Mouse (Mus musculus) liver, embryonic 14.5 days (tissue): ENCODE measurements around the gene Adgrf5. TPM values are rescaled to one million over a fixed set of nuclear protein-coding genes. Genes with fewer than 3 reads are reported as not detected.

Experiments
- ATAC-seq: fragments of 200-750 bp; cut with Nextera tagmentation; 2 replicates; pipeline ENCODE4 v1.8.0; 2017; ENCODE audit warnings: moderate number of reproducible peaks, mild to moderate bottlenecking, moderate library complexity; ENCODE audit not compliant: insufficient read depth
- DNase-seq, 3 experiments: peaks; one replicate each; pipeline ENCODE4 v3.0.0-alpha.2; 2012 to 2013; ENCODE audit warnings: low read depth in 3 of 3, low spot score in 3 of 3
- H3K27ac ChIP-seq: fragments of 300-500 bp; sonication (generic); 2 replicates; pipeline ENCODE4 v1.5.1; 2014; ENCODE audit warnings: moderate library complexity, mild to moderate bottlenecking, control low read depth, inconsistent platforms
- H3K27me3 ChIP-seq: fragments of 300-500 bp; sonication (generic); 2 replicates; pipeline ENCODE4 v1.6.1; 2014; ENCODE audit warnings: mild to moderate bottlenecking, low read length, moderate library complexity; ENCODE audit not compliant: control insufficient read depth, insufficient read depth
- H3K36me3 ChIP-seq: fragments of 300-500 bp; sonication (generic); replicated peaks from 2 replicates; pipeline ENCODE4 v1.6.1; 2014; ENCODE audit warnings: low read depth; ENCODE audit not compliant: control insufficient read depth, insufficient read depth
- H3K4me1 ChIP-seq, 2 experiments: fragments of 200-500 bp in 1 of 2; fragments of 300-500 bp in 1 of 2; sonication (generic) in 1 of 2; replicated peaks; 2 replicates each; pipeline ENCODE4 v1.6.1; 2012 to 2014; ENCODE audit warnings: antibody characterized with exemption in 1 of 2, inconsistent platforms in 1 of 2, low read length in 1 of 2; ENCODE audit not compliant: control insufficient read depth in 2 of 2, insufficient read depth in 2 of 2
- H3K4me2 ChIP-seq: fragments of 300-500 bp; sonication (generic); 2 replicates; pipeline ENCODE4 v1.6.1; 2014; ENCODE audit warnings: low read depth, mild to moderate bottlenecking, control low read depth, moderate library complexity
- H3K4me3 ChIP-seq, 2 experiments: fragments of 200-500 bp in 1 of 2; fragments of 300-500 bp in 1 of 2; sonication (generic) in 1 of 2; 2 replicates each; pipeline ENCODE4 v1.5.1; 2012 to 2014; ENCODE audit warnings: low read depth in 2 of 2, low read length in 2 of 2, mild to moderate bottlenecking in 2 of 2, control low read depth in 1 of 2, inconsistent platforms in 1 of 2, moderate library complexity in 1 of 2; ENCODE audit not compliant: insufficient read depth in 1 of 2
- H3K9ac ChIP-seq: fragments of 300-500 bp; sonication (generic); replicated peaks from 2 replicates; pipeline ENCODE4 v1.6.1; 2014; ENCODE audit warnings: mild to moderate bottlenecking, control low read depth, moderate library complexity
- H3K9me3 ChIP-seq: fragments of 300-500 bp; sonication (generic); 2 replicates; pipeline ENCODE4 v1.6.1; 2016; ENCODE audit warnings: low read length, mixed read lengths; ENCODE audit not compliant: control insufficient read depth
- CTCF ChIP-seq: IDR thresholded peaks from 2 replicates; pipeline ENCODE4 v1.5.1; 2016; ENCODE audit warnings: antibody characterized with exemption, low read depth, control low read depth
- EP300 ChIP-seq: IDR thresholded peaks from 2 replicates; pipeline ENCODE4 v1.6.1; 2016; ENCODE audit warnings: antibody characterized with exemption, low read depth
- WGBS: fragments of 180-500 bp; shearing (Covaris S2); extraction: QIAGEN DNeasy Blood & Tissue Kit; methylation state at CpG from one replicate; pipeline ENCODE4 v1.1.7; 2014; ENCODE audit not compliant: insufficient replicate concordance; 5-methylcytosine and 5-hydroxymethylcytosine counted together
- polyA plus RNA-seq, 2 experiments: library from polyadenylated mRNA; depleted of rRNA in 1 of 2; stranded (reverse) in 1 of 2; unstranded in 1 of 2; fragments of >200 nt; fragmentation: Nextera tagmentation in 1 of 2; extraction: Ambion mirVana in 1 of 2; gene quantifications; 2 replicates each; pipeline versions ENCODE4 v1.2.1 to v1.2.3; 2012 to 2014

Adgrf5 gene
- polyA plus RNA-seq, 2 experiments, result 1.5 to 2.3 TPM

DNA sequence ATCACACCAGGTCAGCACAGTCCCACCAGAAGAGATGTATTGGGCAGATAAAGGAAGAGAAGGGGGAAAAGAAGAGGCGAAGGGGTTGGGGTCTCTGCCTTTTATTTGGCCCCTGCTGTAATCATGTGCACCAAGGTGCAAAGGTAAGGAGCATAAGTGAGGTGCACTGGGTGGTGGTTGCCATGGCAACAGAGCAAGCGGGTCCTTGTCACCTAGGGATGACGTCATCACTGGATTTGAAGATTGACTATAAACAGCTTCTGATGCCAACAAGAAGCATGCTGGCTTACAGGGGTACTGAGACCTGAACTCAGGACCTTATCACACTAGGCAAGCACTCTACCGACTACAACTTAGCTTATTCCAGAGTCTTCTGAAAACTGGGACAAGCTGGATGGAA, 31.0 kb upstream of the Adgrf5 start:
- H3K27me3 ChIP-seq, result no peaks in the 10 kb centered on the region
- WGBS, result 44% methylated on average over 4 of the region's 4 CpGs
- H3K27ac ChIP-seq, result peak overlapping the region; percentile 88
- ATAC-seq (peak; percentile 11; the same call in 1 of the 2 replicates), DNase-seq (peak in 1 of 3 experiments; percentile 54)
- no peak for TF ChIP-seq CTCF
- TF ChIP-seq EP300, result no peak
- H3K4me2 ChIP-seq, result peak overlapping the region; percentile 50
- H3K36me3 ChIP-seq, result no peaks in the 10 kb centered on the region
- no peaks in the 10 kb centered on the region for H3K9me3 ChIP-seq
- peaks cover 40 to 70% of the 10 kb centered on the region in 2 experiments for H3K4me1 ChIP-seq
- no peak overlapping the region for H3K4me3 ChIP-seq
- H3K9ac ChIP-seq, result no peak overlapping the region; the same call in 1 of the 2 replicates

DNA sequence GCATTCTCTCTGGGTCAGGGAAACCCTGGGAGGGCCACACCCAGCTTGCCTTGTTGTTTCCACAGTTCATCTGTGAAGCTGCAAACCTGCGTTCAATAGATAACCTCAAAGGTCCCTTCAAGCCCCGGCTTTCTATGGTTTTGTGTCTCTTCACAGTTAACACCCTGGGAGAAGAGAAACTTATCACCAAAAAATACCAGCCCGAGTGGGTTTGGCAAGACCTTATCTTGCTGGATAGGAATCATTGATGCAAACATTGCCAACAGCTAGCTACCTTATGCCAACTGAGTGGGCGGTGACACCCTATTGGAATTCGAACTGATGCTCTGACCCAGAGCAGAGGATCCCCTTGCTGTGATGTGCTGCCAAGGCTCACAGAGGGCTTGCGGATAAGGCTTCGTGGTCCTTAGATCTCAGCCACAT, 30.5 kb upstream of the Adgrf5 start:
- H3K27ac ChIP-seq, result peak overlapping the region; percentile 88
- WGBS, result 11% methylated on average over 7 of the region's 7 CpGs
- H3K36me3 ChIP-seq, result no peaks in the 10 kb centered on the region
- no peak overlapping the region; a peak in 1 of 4 replicates for H3K4me3 ChIP-seq
- H3K9ac ChIP-seq, result peak overlapping the region; percentile 44
- peak overlapping the region; percentile 50 for H3K4me2 ChIP-seq
- ATAC-seq (peak; percentile 85), DNase-seq (peak; percentile 79 to 85 (median 84))
- H3K27me3 ChIP-seq, result no peaks in the 10 kb centered on the region
- no peaks in the 10 kb centered on the region for H3K9me3 ChIP-seq
- peaks cover 40 to 71% of the 10 kb centered on the region in 2 experiments for H3K4me1 ChIP-seq
- peak; percentile 89 for TF ChIP-seq EP300
- no peak for TF ChIP-seq CTCF

DNA sequence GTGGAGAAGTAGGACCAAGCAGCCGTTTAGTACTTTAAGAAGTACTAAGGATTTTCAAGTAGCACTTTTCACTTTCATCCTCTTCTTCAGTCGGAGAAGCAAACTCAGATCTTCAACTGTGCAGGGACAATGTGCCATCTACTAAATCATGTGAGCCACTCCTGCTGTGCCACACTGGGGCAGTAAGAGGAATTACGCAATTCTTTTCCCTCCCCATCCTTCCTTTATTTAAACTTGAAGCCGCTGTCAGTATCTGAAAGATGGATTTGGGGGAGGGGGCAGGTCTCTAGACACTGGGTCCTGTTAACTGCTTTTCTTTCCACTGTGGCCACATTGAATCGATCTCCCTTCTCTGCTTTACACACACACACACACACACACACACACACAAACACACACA, 27.6 kb upstream of the Adgrf5 start:
- 38% methylated on average over 5 of the region's 5 CpGs for WGBS

GRCm38 (mm10) chr17:43334074-43334473, 26.2 kb upstream of the Adgrf5 start:
- H3K4me3 ChIP-seq, result no peak overlapping the region
- no peaks in the 10 kb centered on the region for H3K9me3 ChIP-seq
- no peak for DNase-seq
- TF ChIP-seq EP300 (no peak), CTCF (no peak)
- no peak overlapping the region for H3K4me2 ChIP-seq
- WGBS, result 27% methylated on average over 9 of the region's 9 CpGs
- H3K27me3 ChIP-seq, result no peaks in the 10 kb centered on the region
- H3K27ac ChIP-seq, result no peak overlapping the region
- H3K9ac ChIP-seq, result no peak overlapping the region
- ATAC-seq, result no peak
- H3K4me1 ChIP-seq, result peaks cover 18 to 38% of the 10 kb centered on the region in 2 experiments
- H3K36me3 ChIP-seq, result no peaks in the 10 kb centered on the region

More for the DNA sequence above, 27.6 kb upstream of the Adgrf5 start:
- H3K4me2 ChIP-seq, result no peak overlapping the region
- no peak for TF ChIP-seq EP300
- no peak for TF ChIP-seq CTCF
- ATAC-seq, result no peak
- peaks cover 32 to 52% of the 10 kb centered on the region in 2 experiments for H3K4me1 ChIP-seq
- no peak overlapping the region for H3K4me3 ChIP-seq
- no peak for DNase-seq
- H3K9me3 ChIP-seq, result no peaks in the 10 kb centered on the region
- no peak overlapping the region for H3K9ac ChIP-seq
- no peaks in the 10 kb centered on the region for H3K36me3 ChIP-seq
- no peak overlapping the region for H3K27ac ChIP-seq
- H3K27me3 ChIP-seq, result no peaks in the 10 kb centered on the region

GRCm38 (mm10) chr17:43337643-43338042, 22.6 kb upstream of the Adgrf5 start:
- no peak overlapping the region for H3K4me2 ChIP-seq
- no peak overlapping the region for H3K27ac ChIP-seq
- no peak for ATAC-seq
- H3K4me1 ChIP-seq, result peaks cover 0 to 7% of the 10 kb centered on the region in 2 experiments; a peak in 2 of 4 replicates
- DNase-seq, result no peak
- no peak overlapping the region for H3K4me3 ChIP-seq
- H3K27me3 ChIP-seq, result no peaks in the 10 kb centered on the region
- no peaks in the 10 kb centered on the region for H3K9me3 ChIP-seq
- TF ChIP-seq EP300 (no peak), CTCF (no peak)
- H3K9ac ChIP-seq, result no peak overlapping the region
- WGBS, result 62% methylated on average over 2 of the region's 2 CpGs
- H3K36me3 ChIP-seq, result no peaks in the 10 kb centered on the region
